Mouse (Mus musculus) megakaryocyte progenitor cell, adult 5-6 weeks (primary cell): ENCODE measurements around the gene Banp. TPM values are rescaled to one million over a fixed set of nuclear protein-coding genes. Genes with fewer than 3 reads are reported as not detected.

Source experiments
- ATAC-seq: replicated peaks from 2 replicates; pipeline ENCODE4 v1.8.0; 2016; ENCODE audit warnings: mild to moderate bottlenecking, moderate TSS enrichment, inconsistent platforms; ENCODE audit not compliant: poor library complexity
- total RNA-seq, 2 experiments: library from RNA; stranded (forward) in 1 of 2; stranded (reverse) in 1 of 2; fragments of 157-497, 149-512 nt in 1 of 2; fragments of 200-1000 nt in 1 of 2; gene quantifications; 2 replicates each; pipeline versions ENCODE4 v1.2.3 to v1.2.4; 2015 to 2017

Gene Banp
- total RNA-seq, 2 experiments from 2014 or later, result 7.5 to 21.8 TPM

GRCm38 (mm10) chr8:121925624-121926023, 23.9 kb upstream of the Banp start:
- peak; percentile 77 for ATAC-seq

- ATAC-seq, result no peak
Measured at GRCm38 (mm10) chr8:121926266-121926665, 23.3 kb upstream of the Banp start.

- ATAC-seq, result peak; percentile 94
Measured at GRCm38 (mm10) chr8:121927316-121927715, 22.2 kb upstream of the Banp start.

- 0 out of 2 replicates have a peak, but pooled peaks have one; percentile 26 for ATAC-seq
Measured at GRCm38 (mm10) chr8:121930047-121930446, 19.5 kb upstream of the Banp start.

GRCm38 (mm10) chr8:121931571-121931970, 18.0 kb upstream of the Banp start:
- no peak for ATAC-seq

- no peak for ATAC-seq
Measured at GRCm38 (mm10) chr8:121932026-121932667, 17.4 kb upstream of the Banp start.

GRCm38 (mm10) chr8:121932668-121933520, 16.7 kb upstream of the Banp start:
- peak; percentile 30; the same call in 1 of the 2 replicates for ATAC-seq

GRCm38 (mm10) chr8:121934506-121934905, 15.0 kb upstream of the Banp start:
- peak; percentile 78 for ATAC-seq

GRCm38 (mm10) chr8:121934923-121935322, 14.6 kb upstream of the Banp start:
- ATAC-seq, result no peak

- ATAC-seq, result no peak
Measured at GRCm38 (mm10) chr8:121935341-121936294, 13.9 kb upstream of the Banp start.

- no peak for ATAC-seq
Measured at GRCm38 (mm10) chr8:121936391-121936790, 13.2 kb upstream of the Banp start.

GRCm38 (mm10) chr8:121938732-121939131, 10.8 kb upstream of the Banp start:
- ATAC-seq, result no peak

- no peak for ATAC-seq
Measured at GRCm38 (mm10) chr8:121943057-121943540, 6.5 kb upstream of the Banp start.

- no peak for ATAC-seq
Measured at GRCm38 (mm10) chr8:121943716-121944115, 5.8 kb upstream of the Banp start.

GRCm38 (mm10) chr8:121944831-121945230, 4.7 kb upstream of the Banp start, which contains the start of gene Car5a:
Car5a (minus strand) TSS chr8:121944904.
- no peak for ATAC-seq

- ATAC-seq, result no peak
Measured at GRCm38 (mm10) chr8:121946351-121946750, 3.2 kb upstream of the Banp start.

- ATAC-seq, result no peak
Measured at GRCm38 (mm10) chr8:121947047-121947752, 2.4 kb upstream of the Banp start.

- peak; percentile 32 for ATAC-seq
Measured at GRCm38 (mm10) chr8:121947753-121948141, 1.8 kb upstream of the Banp start.

- ATAC-seq, result no peak
Measured at GRCm38 (mm10) chr8:121948321-121949145, 1.0 kb upstream of the Banp start.
